Mouse (Mus musculus) embryonic facial prominence, embryonic 12.5 days (tissue): ENCODE results near the gene Ablim1. TPM values are rescaled to one million over a fixed set of nuclear protein-coding genes. Genes with fewer than 3 reads are reported as not detected.
"Not testable (repeated sequence)": the region's sequence is repeated elsewhere in the genome, so short reads cannot be mapped to it uniquely, and the experiment has no call there.

ENCODE experiments used
- ATAC-seq: fragments of 200-750 bp; cut with Nextera tagmentation; 2 replicates; pipeline ENCODE4 v1.8.0; 2017; ENCODE audit not compliant: insufficient number of reproducible peaks, insufficient read depth, low FRiP score, low TSS enrichment
- H3K27ac ChIP-seq: fragments of 300-500 bp; sonication (generic); 2 replicates; pipeline ENCODE4 v1.5.1; 2016; ENCODE audit warnings: mild to moderate bottlenecking
- H3K27me3 ChIP-seq: fragments of 300-500 bp; sonication (generic); 2 replicates; pipeline ENCODE4 v1.6.1; 2016; ENCODE audit warnings: mild to moderate bottlenecking, moderate library complexity
- H3K36me3 ChIP-seq: fragments of 300-500 bp; sonication (generic); 2 replicates; pipeline ENCODE4 v1.6.1; 2016; ENCODE audit warnings: mild to moderate bottlenecking
- H3K4me1 ChIP-seq: fragments of 300-500 bp; sonication (generic); 2 replicates; pipeline ENCODE4 v1.6.1; 2016
- H3K4me2 ChIP-seq: fragments of 300-500 bp; sonication (generic); replicated peaks from 2 replicates; pipeline ENCODE4 v1.6.1; 2016; ENCODE audit warnings: mild to moderate bottlenecking, moderate library complexity
- H3K4me3 ChIP-seq: fragments of 300-500 bp; sonication (generic); 2 replicates; pipeline ENCODE4 v1.5.1; 2016; ENCODE audit warnings: mild to moderate bottlenecking
- H3K9ac ChIP-seq: fragments of 300-500 bp; sonication (generic); 2 replicates; pipeline ENCODE4 v1.6.1; 2016; ENCODE audit warnings: mild to moderate bottlenecking, moderate library complexity
- H3K9me3 ChIP-seq: fragments of 300-500 bp; sonication (generic); 2 replicates; pipeline ENCODE4 v1.6.1; 2016; ENCODE audit warnings: mild to moderate bottlenecking, moderate library complexity
- WGBS: fragments of 180-500 bp; shearing (Covaris S2); methylation state at CpG from one replicate; pipeline ENCODE4 v1.1.7; 2016; 5-methylcytosine and 5-hydroxymethylcytosine counted together
- polyA plus RNA-seq: library from polyadenylated mRNA; unstranded; fragments of >200 nt; fragmentation: Nextera tagmentation; extraction: Ambion mirVana; gene quantifications from 2 replicates; pipeline ENCODE4 v1.2.1, GENCODE M21; 2016

The Ablim1 gene
- polyA plus RNA-seq, 1 experiment from 2014 or later, result 32.0 TPM

GRCm38 (mm10) chr19:57140874-57141273, 173.8 kb downstream of the Ablim1 start:
- Histone ChIP-seq H3K9me3 (no peaks in the 10 kb centered on the region), H3K9ac (no peak overlapping the region), H3K36me3 (no peaks in the 10 kb centered on the region), H3K4me2 (no peak overlapping the region), H3K4me3 (no peak overlapping the region), H3K4me1 (no peaks in the 10 kb centered on the region), H3K27ac (no peak overlapping the region), H3K27me3 (no peaks in the 10 kb centered on the region)
- WGBS, result 70% methylated on average over 1 of the region's 1 CpGs
- ATAC-seq, result no peak

DNA sequence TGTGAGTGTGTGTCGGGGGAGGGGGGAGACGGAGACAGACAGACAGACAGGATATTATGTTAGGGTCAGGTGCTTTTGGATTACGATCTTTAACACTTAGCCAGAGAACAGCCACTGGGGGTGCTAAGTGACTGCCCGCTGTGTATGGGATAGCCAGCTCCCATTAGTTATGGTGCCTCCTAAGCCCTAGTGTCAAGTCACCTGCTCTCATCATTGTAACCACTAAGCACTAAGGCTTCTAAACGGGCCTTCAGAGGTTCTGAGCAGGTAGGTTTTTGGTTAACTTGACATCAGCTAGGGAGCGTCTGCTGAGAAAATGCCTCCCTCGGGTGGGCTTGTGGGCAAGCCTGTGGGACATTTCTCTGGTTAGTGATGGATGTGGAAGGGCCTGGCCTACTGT, 174.6 kb downstream of the Ablim1 start:
- ATAC-seq, result no peak
- Histone ChIP-seq H3K27ac (no peak overlapping the region), H3K4me1 (peaks cover under 1% of the 10 kb centered on the region)

GRCm38 (mm10) chr19:57138909-57139617, 175.7 kb downstream of the Ablim1 start:
- Histone ChIP-seq H3K27ac (no peak overlapping the region), H3K4me1 (peaks cover 10% of the 10 kb centered on the region), H3K27me3 (no peaks in the 10 kb centered on the region), H3K9ac (no peak overlapping the region), H3K36me3 (no peaks in the 10 kb centered on the region), H3K4me3 (no peak overlapping the region), H3K9me3 (no peaks in the 10 kb centered on the region), H3K4me2 (no peak overlapping the region)
- no peak for ATAC-seq
- WGBS, result 72% methylated on average over 13 of the region's 13 CpGs

More for the DNA sequence above, 174.6 kb downstream of the Ablim1 start:
- Histone ChIP-seq H3K36me3 (no peaks in the 10 kb centered on the region), H3K9me3 (no peaks in the 10 kb centered on the region), H3K4me2 (no peak overlapping the region), H3K27me3 (no peaks in the 10 kb centered on the region), H3K4me3 (no peak overlapping the region), H3K9ac (no peak overlapping the region)
- 79% methylated on average over 7 of the region's 7 CpGs for WGBS

- WGBS, result 64% methylated on average over 6 of the region's 6 CpGs
- H3K4me2 ChIP-seq, result no peak overlapping the region
These were observed 176.2 kb downstream of the Ablim1 start for GRCm38 (mm10) chr19:57138469-57138868.

DNA sequence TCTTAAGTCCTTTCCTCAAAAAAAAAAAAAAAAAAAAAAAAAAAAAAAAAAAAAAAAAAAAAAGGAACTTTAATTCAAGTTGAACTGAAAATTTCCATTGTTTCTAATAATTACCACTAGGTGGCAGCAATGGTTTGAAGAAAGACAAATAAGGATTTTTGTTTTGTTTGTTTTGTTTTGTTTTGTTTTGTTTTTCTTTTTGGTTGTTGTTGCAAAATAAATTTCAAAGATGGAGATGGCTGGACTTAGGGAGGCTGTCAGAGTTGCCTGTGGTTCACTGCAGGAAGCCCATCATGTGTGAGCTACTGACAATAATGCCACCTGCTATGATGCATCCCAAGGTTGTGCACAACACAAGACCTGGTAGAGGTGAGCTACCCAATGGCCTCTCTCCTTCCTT, 176.7 kb downstream of the Ablim1 start:
- no peak overlapping the region for H3K4me2 ChIP-seq
- no peak overlapping the region for H3K4me3 ChIP-seq
- no peak overlapping the region for H3K27ac ChIP-seq
- peaks cover 16% of the 10 kb centered on the region for H3K4me1 ChIP-seq
- H3K9ac ChIP-seq, result no peak overlapping the region
- no peak for ATAC-seq
- no peaks in the 10 kb centered on the region for H3K27me3 ChIP-seq
- no peaks in the 10 kb centered on the region for H3K9me3 ChIP-seq
- H3K36me3 ChIP-seq, result no peaks in the 10 kb centered on the region

More at GRCm38 (mm10) chr19:57138469-57138868, 176.2 kb downstream of the Ablim1 start:
- no peak overlapping the region for H3K9ac ChIP-seq
- no peak overlapping the region for H3K27ac ChIP-seq
- no peaks in the 10 kb centered on the region for H3K27me3 ChIP-seq
- no peaks in the 10 kb centered on the region for H3K9me3 ChIP-seq
- ATAC-seq, result no peak
- no peak overlapping the region for H3K4me3 ChIP-seq
- H3K4me1 ChIP-seq, result peaks cover 16% of the 10 kb centered on the region
- H3K36me3 ChIP-seq, result no peaks in the 10 kb centered on the region

GRCm38 (mm10) chr19:57136228-57136627, 178.5 kb downstream of the Ablim1 start:
- no peaks in the 10 kb centered on the region for H3K9me3 ChIP-seq
- WGBS, result 39% methylated on average over 7 of the region's 7 CpGs
- no peak for ATAC-seq

GRCm38 (mm10) chr19:57135654-57136053, 179.1 kb downstream of the Ablim1 start:
- WGBS, result 91% methylated on average over 6 of the region's 6 CpGs
- peaks cover 16% of the 10 kb centered on the region for H3K4me1 ChIP-seq
- H3K27ac ChIP-seq, H3K9ac ChIP-seq, ATAC-seq, H3K9me3 ChIP-seq, H3K27me3 ChIP-seq, H3K4me3 ChIP-seq, H3K4me2 ChIP-seq, H3K36me3 ChIP-seq: not testable (repeated sequence)

More at GRCm38 (mm10) chr19:57136228-57136627, 178.5 kb downstream of the Ablim1 start:
- Histone ChIP-seq H3K27ac (no peak overlapping the region), H3K4me1 (peaks cover 16% of the 10 kb centered on the region), H3K4me3 (no peak overlapping the region), H3K4me2 (no peak overlapping the region), H3K9ac (no peak overlapping the region), H3K27me3 (no peaks in the 10 kb centered on the region), H3K36me3 (no peaks in the 10 kb centered on the region)

DNA sequence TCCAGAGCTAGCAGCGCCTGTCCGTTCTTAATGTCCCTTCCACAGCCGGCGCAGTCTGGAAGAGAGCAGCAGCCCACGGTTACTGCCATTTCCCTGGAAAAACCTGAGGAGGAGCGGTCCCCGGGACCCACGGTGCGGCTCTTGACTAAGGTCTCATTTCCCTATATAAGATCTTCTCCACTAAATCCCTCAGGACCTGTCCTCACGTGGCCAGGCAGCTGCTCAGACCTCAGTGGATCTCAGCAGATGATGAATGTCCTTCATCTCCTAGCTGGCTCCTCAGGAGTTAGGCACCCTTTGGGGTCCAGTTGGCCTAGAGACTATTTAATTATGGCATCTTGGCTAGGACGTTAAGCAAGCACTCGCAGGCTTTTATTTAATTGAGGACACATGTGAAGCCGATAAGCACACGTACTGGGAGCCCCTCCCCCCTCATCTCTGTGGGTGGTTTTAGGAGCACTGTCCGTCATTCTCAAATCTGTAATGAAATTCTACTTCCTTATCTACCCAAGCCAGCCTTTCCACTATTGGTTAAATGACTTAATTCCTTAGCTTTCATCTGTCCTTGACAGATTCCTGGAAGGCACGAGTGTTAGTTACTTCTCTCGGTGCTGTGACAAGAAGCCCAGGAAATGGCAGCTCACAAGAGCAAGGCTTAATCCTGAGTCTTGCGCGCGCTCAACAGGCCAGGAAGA, 179.9 kb downstream of the Ablim1 start:
- Histone ChIP-seq H3K27me3 (no peaks in the 10 kb centered on the region), H3K9ac (no peak overlapping the region), H3K4me1 (peaks cover 16% of the 10 kb centered on the region), H3K4me2 (peak overlapping the region; percentile 36), H3K36me3 (no peaks in the 10 kb centered on the region), H3K4me3 (no peak overlapping the region), H3K9me3 (no peaks in the 10 kb centered on the region), H3K27ac (no peak overlapping the region)
- no peak for ATAC-seq
- whole genome bisulfite sequencing, result 34% methylated on average over 20 of the region's 20 CpGs

- Histone ChIP-seq H3K4me3 (no peak overlapping the region), H3K4me1 (peaks cover 16% of the 10 kb centered on the region), H3K4me2 (no peak overlapping the region), H3K27me3 (no peaks in the 10 kb centered on the region), H3K36me3 (no peaks in the 10 kb centered on the region), H3K27ac (no peak overlapping the region), H3K9ac (no peak overlapping the region), H3K9me3 (no peaks in the 10 kb centered on the region)
- ATAC-seq, result no peak
- WGBS, result 83% methylated on average over 6 of the region's 6 CpGs
These were observed 181.7 kb downstream of the Ablim1 start for GRCm38 (mm10) chr19:57132916-57133520.

DNA sequence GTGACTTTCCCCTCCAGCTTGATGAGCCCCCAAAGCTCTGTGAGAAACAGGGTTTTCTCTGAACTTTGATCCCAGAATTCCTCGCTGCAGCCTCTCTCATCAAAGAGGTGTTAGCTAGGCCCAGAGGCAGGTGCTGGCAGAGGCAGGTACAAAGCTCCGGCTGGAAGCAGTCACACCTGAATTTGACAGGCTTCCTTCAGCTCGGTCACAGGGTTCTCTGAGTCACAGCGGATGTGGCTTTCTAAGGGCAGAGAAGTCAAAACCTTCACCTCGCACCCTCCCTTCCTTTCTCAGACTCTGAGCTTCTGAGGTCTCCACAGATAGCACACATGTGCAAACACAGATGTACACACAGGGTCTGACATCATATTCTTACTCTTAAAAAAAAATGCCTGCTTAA, 182.4 kb downstream of the Ablim1 start:
- Histone ChIP-seq H3K27me3 (no peaks in the 10 kb centered on the region), H3K9me3 (no peaks in the 10 kb centered on the region), H3K27ac (no peak overlapping the region), H3K4me2 (no peak overlapping the region), H3K4me1 (peaks cover 18% of the 10 kb centered on the region), H3K4me3 (no peak overlapping the region), H3K9ac (no peak overlapping the region), H3K36me3 (no peaks in the 10 kb centered on the region)
- no peak for ATAC-seq
- 83% methylated on average over 5 of the region's 5 CpGs for WGBS

DNA sequence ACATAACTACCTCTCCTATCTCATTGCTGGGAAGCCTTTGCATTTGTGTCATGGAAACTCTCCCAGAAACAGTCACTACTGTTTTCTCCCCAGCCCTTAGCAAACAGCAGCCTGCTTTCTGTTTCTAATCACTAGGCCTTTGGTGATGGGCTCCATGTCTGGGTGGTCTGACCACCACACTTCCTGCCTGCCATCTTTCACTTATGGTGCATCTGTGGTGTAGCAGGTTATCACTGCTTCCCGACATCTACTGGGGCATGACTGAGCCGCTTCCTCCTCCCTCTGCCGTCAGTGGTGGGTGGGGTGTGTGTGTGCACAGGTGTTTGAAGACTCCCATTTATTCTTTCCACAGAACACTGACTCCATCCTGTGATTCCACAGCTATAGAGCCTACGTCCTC, 183.4 kb downstream of the Ablim1 start:
- no peaks in the 10 kb centered on the region for H3K27me3 ChIP-seq
- ATAC-seq, result no peak

DNA sequence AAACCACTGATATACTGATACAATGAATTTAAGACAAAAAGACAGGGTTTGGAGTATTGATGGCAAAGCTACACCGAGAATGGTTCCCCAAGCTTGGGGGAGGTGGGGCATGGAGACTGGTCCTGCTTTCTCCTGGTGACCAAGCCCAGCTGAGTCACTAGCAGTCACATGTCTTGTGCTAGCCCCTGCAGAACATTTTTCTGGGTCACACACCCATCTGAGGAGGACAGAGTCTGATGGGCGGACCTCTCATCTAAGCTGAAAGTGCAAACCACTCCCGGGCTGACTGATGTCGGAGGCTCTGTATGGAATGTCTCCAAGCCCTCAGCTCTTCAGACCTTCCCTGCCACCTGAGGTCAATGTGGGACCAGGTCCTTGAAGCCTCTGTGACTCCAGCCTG, 184.1 kb downstream of the Ablim1 start:
- H3K27me3 ChIP-seq, result no peaks in the 10 kb centered on the region
- H3K4me3 ChIP-seq, result no peak overlapping the region
- no peak overlapping the region for H3K4me2 ChIP-seq
- H3K27ac ChIP-seq, result no peak overlapping the region
- no peaks in the 10 kb centered on the region for H3K9me3 ChIP-seq
- peaks cover 19% of the 10 kb centered on the region for H3K4me1 ChIP-seq
- no peak for ATAC-seq
- H3K36me3 ChIP-seq, result no peaks in the 10 kb centered on the region
- WGBS, result 85% methylated on average over 4 of the region's 4 CpGs
- H3K9ac ChIP-seq, result no peak overlapping the region

More for the DNA sequence above, 183.4 kb downstream of the Ablim1 start:
- no peak overlapping the region for H3K9ac ChIP-seq
- H3K4me1 ChIP-seq, result peaks cover 19% of the 10 kb centered on the region
- H3K27ac ChIP-seq, result no peak overlapping the region
- H3K4me2 ChIP-seq, result no peak overlapping the region
- H3K4me3 ChIP-seq, result no peak overlapping the region
- H3K9me3 ChIP-seq, result no peaks in the 10 kb centered on the region
- WGBS, result 67% methylated on average over 4 of the region's 4 CpGs
- no peaks in the 10 kb centered on the region for H3K36me3 ChIP-seq
